Mouse (Mus musculus) thymus, postnatal 10 days (tissue): ENCODE results near the gene D2hgdh.
"Not testable (repeated sequence)": the region's sequence is repeated elsewhere in the genome, so short reads cannot be mapped to it uniquely, and the experiment has no call there.

Experiments used
- DNase-seq, 2 experiments: peaks; one replicate each; pipeline ENCODE4 v3.0.0; 2021; ENCODE audit warnings: low spot score in 2 of 2

D2hgdh gene

GRCm38 (mm10) chr1:93826540-93826835 lies 1.8 kb downstream of the D2hgdh start:
- no peak for DNase-seq

GRCm38 (mm10) chr1:93832754-93833360 lies 8.1 kb downstream of the D2hgdh start:
- DNase-seq: not testable (repeated sequence)

- no peak for DNase-seq
Measured at GRCm38 (mm10) chr1:93834671-93835150, 10.0 kb downstream of the D2hgdh start.

GRCm38 (mm10) chr1:93835211-93835610 lies 10.5 kb downstream of the D2hgdh start:
- DNase-seq: no peak

- no peak for DNase-seq
Measured at GRCm38 (mm10) chr1:93835876-93836531, 11.3 kb downstream of the D2hgdh start.

- no peak for DNase-seq
Measured at GRCm38 (mm10) chr1:93836532-93836913, 11.8 kb downstream of the D2hgdh start.

- DNase-seq: no peak
Measured at GRCm38 (mm10) chr1:93837335-93837734, 12.6 kb downstream of the D2hgdh start.

- not testable (repeated sequence) for DNase-seq
Measured at GRCm38 (mm10) chr1:93838569-93838968, 13.9 kb downstream of the D2hgdh start.

- not testable (repeated sequence) for DNase-seq
Measured at GRCm38 (mm10) chr1:93845766-93846366, 21.2 kb downstream of the D2hgdh start.

- DNase-seq: not testable (repeated sequence)
Measured at GRCm38 (mm10) chr1:93855790-93856189, 31.1 kb downstream of the D2hgdh start.

GRCm38 (mm10) chr1:93857370-93857769 lies 32.7 kb downstream of the D2hgdh start:
- no peak for DNase-seq

- DNase-seq: no peak
Measured at GRCm38 (mm10) chr1:93857991-93858390, 33.3 kb downstream of the D2hgdh start.

- no peak for DNase-seq
Measured at GRCm38 (mm10) chr1:93859619-93860018, 34.9 kb downstream of the D2hgdh start.

GRCm38 (mm10) chr1:93861048-93861447 lies 36.3 kb downstream of the D2hgdh start, which contains the start of gene Gal3st2:
Gal3st2 (plus strand) TSS chr1:93861306.
- DNase-seq: not testable (repeated sequence)

- DNase-seq: not testable (repeated sequence)
Measured at GRCm38 (mm10) chr1:93871594-93872105, 46.9 kb downstream of the D2hgdh start.

- DNase-seq: not testable (repeated sequence)
Measured at GRCm38 (mm10) chr1:93874405-93874804, 49.7 kb downstream of the D2hgdh start.

- DNase-seq: not testable (repeated sequence)
Measured at GRCm38 (mm10) chr1:93881778-93882177, 57.1 kb downstream of the D2hgdh start.

- not testable (repeated sequence) for DNase-seq
Measured at GRCm38 (mm10) chr1:93890936-93891335, 66.2 kb downstream of the D2hgdh start.

GRCm38 (mm10) chr1:93897395-93897794 lies 72.7 kb downstream of the D2hgdh start:
- not testable (repeated sequence) for DNase-seq

GRCm38 (mm10) chr1:93901291-93901690 lies 76.6 kb downstream of the D2hgdh start:
- not testable (repeated sequence) for DNase-seq
